Mouse (Mus musculus): ENCODE measurements around the gene Tiam1. TPM values are rescaled to one million over a fixed set of nuclear protein-coding genes. Genes with fewer than 3 reads are reported as not detected.

The Tiam1 gene
- total RNA-seq, 2 experiments from 2014 or later: 124 to 125 TPM

- Histone ChIP-seq H3K4me3 (no peak overlapping the region), H3K27ac (peak overlapping the region; percentile 51)
- no peak for DNase-seq (ENCODE audit: low spot score in 2 of 2)
- TF ChIP-seq CTCF (conservative IDR thresholded peaks at IDR 0.05): no peak
These were observed 313.3 kb downstream of the Tiam1 start for GRCm38 (mm10) chr16:89830221-89830648.

DNA sequence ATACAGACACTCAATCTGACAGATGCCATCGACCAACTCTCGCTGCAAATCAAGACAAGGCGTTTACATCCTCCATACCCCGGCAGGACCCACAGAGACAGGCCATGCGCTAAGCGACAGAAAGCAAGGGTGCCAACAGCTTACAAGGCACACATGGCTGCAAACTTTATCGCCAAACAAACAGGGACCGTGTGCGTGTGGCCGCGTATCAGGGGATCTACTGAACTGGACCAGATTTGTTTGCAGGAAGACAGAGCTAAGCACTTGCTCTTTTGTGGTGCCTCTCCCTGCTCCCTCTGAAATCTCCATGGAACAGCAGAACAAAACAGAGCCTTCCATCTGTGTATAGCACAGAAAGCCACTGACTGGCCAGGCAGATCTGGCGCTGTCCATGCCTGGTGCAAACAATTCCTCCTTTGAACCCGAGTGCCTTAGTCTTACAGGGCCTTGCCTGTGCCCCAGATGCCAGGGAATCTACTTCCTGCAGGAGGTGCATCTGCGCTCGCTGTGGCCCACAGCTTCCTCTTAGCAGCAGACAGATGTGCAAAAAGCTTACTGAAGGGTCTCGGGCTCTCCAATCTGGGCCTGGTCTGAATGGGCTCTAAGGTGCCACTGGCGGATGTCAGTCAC lies 316.0 kb downstream of the Tiam1 start:
- H3K27ac ChIP-seq: peak overlapping the region; percentile 49; the same call in 1 of the 2 replicates
- TF ChIP-seq CTCF (conservative IDR thresholded peaks at IDR 0.05): no peak
- no peak for DNase-seq (ENCODE audit: low spot score in 2 of 2)

DNA sequence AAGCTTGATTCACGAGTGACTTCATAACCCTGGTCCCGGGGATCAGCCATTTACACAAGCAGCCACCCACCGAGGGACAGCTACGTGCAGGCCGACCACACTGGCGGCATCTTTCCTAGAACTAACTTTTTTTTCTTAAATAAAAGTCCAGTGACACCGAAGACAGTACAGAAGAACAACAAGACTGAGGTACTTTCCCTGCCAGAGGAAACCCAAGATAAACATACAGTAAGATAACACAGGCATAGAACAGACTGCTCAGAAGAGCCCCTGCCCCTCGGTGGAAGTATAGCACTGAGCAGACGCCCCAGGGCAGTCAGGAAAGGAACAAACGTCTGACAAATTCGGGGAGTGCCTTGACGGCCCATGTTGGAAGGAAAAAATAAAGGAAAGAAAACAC lies 317.7 kb downstream of the Tiam1 start:
- TF ChIP-seq CTCF (conservative IDR thresholded peaks at IDR 0.05): no peak
- no peak overlapping the region for H3K27ac ChIP-seq
- DNase-seq (ENCODE audit: low spot score in 2 of 2): no peak
- H3K4me3 ChIP-seq: no peak overlapping the region

More for the DNA sequence above, 316.0 kb downstream of the Tiam1 start:
- H3K4me3 ChIP-seq: no peak overlapping the region

- TF ChIP-seq CTCF (conservative IDR thresholded peaks at IDR 0.05): no peak
- no peak overlapping the region for H3K27ac ChIP-seq
- DNase-seq (ENCODE audit: low spot score in 2 of 2): no peak
- no peak overlapping the region for H3K4me3 ChIP-seq
These were observed 320.7 kb downstream of the Tiam1 start for GRCm38 (mm10) chr16:89822882-89823281.

- TF ChIP-seq CTCF (conservative IDR thresholded peaks at IDR 0.05): no peak
- peak overlapping the region; percentile 74; the same call in 1 of the 2 replicates for H3K27ac ChIP-seq
- no peak overlapping the region; the same call in 1 of the 2 replicates for H3K4me3 ChIP-seq
- DNase-seq (ENCODE audit: low spot score in 2 of 2): no peak
These were observed 324.9 kb downstream of the Tiam1 start for GRCm38 (mm10) chr16:89818661-89819060.

DNA sequence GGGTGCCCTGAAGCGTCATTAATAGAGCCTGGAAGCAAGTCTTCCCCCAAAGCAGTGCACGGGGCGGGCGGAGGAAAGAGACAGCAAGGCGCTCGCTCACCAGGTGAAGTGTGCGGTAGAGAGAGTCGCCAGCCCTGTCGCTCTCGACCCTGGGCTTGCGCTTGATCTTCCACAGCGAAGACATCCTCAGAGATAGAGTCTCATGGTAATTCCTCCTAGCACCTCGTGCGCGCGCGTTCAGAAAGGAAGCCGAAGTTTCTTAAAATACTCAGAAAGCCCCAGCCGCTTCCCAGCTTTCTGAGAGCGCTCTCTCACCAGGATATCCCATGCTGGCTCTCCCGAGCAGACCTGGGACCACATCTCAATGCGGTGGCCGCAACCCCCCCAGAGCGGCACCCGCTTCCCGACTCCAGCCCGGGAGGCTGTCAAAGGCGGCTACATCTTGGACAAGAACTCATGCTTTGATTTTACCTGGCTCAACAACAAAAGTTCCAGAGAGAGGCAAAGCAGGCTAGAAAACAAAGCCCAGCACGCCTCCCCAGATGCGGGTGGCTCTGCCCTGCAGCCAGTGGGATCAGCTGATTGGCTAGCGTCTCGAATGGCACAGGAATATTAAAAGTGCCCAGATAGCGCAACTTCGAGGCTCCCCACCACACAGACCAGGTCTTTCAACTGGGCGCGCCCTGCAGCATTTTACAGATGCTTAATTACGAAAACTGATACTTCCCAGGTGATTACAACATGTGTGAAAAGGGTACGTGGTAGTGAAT lies 325.5 kb downstream of the Tiam1 start:
- TF ChIP-seq CTCF (conservative IDR thresholded peaks at IDR 0.05): no peak
- Histone ChIP-seq H3K4me3 (peak overlapping the region; percentile 44), H3K27ac (peak overlapping the region; percentile 74)
- no peak for DNase-seq (ENCODE audit: low spot score in 2 of 2)

DNA sequence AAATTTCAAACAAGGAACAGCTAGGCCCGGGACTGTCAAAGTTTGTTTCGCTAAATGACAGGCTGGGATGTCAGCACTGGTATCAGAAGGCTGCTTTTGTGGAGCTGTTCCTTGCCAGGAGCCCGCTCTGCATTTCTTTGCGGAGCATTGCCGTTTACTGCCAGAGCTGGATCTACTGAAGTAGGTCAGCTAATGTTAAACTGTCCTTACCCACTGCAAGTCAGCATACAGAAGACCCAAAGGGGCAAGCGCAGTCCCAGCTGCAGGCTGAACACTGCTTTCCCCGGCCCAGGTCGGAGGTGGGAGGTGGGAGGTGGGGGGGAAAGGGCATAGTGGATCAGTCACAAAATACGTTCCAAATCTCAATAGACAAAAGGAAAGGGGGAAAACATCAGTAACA lies 326.3 kb downstream of the Tiam1 start:
- peak overlapping the region; percentile 44 for H3K4me3 ChIP-seq
- TF ChIP-seq CTCF (conservative IDR thresholded peaks at IDR 0.05): no peak
- no peak for DNase-seq (ENCODE audit: low spot score in 2 of 2)
- H3K27ac ChIP-seq: peak overlapping the region; percentile 74

- TF ChIP-seq CTCF (conservative IDR thresholded peaks at IDR 0.05): no peak
- Histone ChIP-seq H3K4me3 (no peak overlapping the region; the same call in 1 of the 2 replicates), H3K27ac (peak overlapping the region; percentile 74; the same call in 1 of the 2 replicates)
- no peak for DNase-seq (ENCODE audit: low spot score in 2 of 2)
These were observed 326.9 kb downstream of the Tiam1 start for GRCm38 (mm10) chr16:89816506-89817172.

GRCm38 (mm10) chr16:89813536-89813935 lies 330.0 kb downstream of the Tiam1 start:
- H3K27ac ChIP-seq: peak overlapping the region; percentile 32; the same call in 1 of the 2 replicates

DNA sequence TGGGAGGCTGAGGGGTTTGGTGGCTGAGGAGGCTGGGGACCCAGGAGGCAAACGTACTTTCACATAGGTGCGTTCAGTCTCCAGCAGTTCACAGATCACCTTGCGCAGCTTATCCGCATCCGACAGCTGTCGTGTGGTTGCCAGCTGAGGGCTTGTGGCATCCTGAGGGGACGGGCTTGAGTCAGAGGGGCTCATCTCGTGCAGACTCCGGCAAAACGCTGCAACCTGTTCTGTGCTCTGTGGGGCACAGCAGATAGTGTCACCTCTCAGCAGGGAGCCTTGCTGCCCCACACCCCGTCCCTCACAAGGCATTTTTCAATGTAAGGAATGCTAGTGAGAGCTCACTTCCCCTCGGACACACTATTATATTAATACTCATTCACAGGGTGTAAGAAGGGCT lies 330.7 kb downstream of the Tiam1 start:
- peak overlapping the region; percentile 32; the same call in 1 of the 2 replicates for H3K27ac ChIP-seq
- TF ChIP-seq CTCF (conservative IDR thresholded peaks at IDR 0.05): no peak
- DNase-seq (ENCODE audit: low spot score in 2 of 2): no peak
- no peak overlapping the region for H3K4me3 ChIP-seq

More at GRCm38 (mm10) chr16:89813536-89813935, 330.0 kb downstream of the Tiam1 start:
- H3K4me3 ChIP-seq: no peak overlapping the region
- DNase-seq (ENCODE audit: low spot score in 2 of 2): no peak
- no peak for TF ChIP-seq CTCF (conservative IDR thresholded peaks at IDR 0.05)

GRCm38 (mm10) chr16:89810398-89810797 lies 333.2 kb downstream of the Tiam1 start:
- no peak for DNase-seq (ENCODE audit: low spot score in 2 of 2)
- TF ChIP-seq CTCF (conservative IDR thresholded peaks at IDR 0.05): no peak
- Histone ChIP-seq H3K4me3 (no peak overlapping the region), H3K27ac (no peak overlapping the region)

DNA sequence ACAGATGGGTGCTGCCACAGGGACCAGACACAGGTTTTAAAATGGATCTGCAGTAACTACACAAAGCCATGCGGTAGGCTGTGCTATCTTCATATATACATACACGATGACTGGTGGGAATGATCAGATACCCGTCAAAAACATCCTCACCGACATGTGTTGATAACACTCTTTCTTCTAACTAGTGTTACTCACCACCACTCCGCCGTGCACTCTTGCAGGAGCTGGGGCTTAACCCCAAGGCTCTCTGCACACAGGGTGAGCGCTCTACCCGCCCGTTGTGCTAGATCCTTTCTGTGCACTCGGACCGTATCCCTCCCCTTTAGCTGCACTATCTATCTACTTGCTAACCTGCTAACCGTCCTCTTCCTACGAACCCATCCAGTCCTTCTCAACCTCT lies 335.4 kb downstream of the Tiam1 start:
- H3K4me3 ChIP-seq: no peak overlapping the region
- DNase-seq (ENCODE audit: low spot score in 2 of 2): no peak
- H3K27ac ChIP-seq: no peak overlapping the region
- TF ChIP-seq CTCF (conservative IDR thresholded peaks at IDR 0.05): no peak

GRCm38 (mm10) chr16:89805946-89806345 lies 337.6 kb downstream of the Tiam1 start:
- Histone ChIP-seq H3K4me3 (no peak overlapping the region), H3K27ac (peak overlapping the region; percentile 28; the same call in 1 of the 2 replicates)
- no peak for TF ChIP-seq CTCF (conservative IDR thresholded peaks at IDR 0.05)
- DNase-seq (ENCODE audit: low spot score in 2 of 2): no peak

Measured in layer of hippocampus, adult 2 months (tissue).